Mouse (Mus musculus) olfactory bulb, adult 2 months (tissue): ENCODE measurements around the gene Gse1.

ENCODE experiments used
- CTCF ChIP-seq: fragments of 200-500 bp; IDR thresholded peaks from 2 replicates; pipeline ENCODE4 v1.5.1; 2012; ENCODE audit warnings: low read depth, mild to moderate bottlenecking, low read length, moderate library complexity; ENCODE audit not compliant: insufficient read depth
- POLR2A ChIP-seq: fragments of 200-500 bp; IDR thresholded peaks from 2 replicates; pipeline ENCODE4 v1.6.1; 2012; ENCODE audit warnings: mild to moderate bottlenecking, low read depth, low read length, moderate library complexity; ENCODE audit not compliant: insufficient read depth

DNA sequence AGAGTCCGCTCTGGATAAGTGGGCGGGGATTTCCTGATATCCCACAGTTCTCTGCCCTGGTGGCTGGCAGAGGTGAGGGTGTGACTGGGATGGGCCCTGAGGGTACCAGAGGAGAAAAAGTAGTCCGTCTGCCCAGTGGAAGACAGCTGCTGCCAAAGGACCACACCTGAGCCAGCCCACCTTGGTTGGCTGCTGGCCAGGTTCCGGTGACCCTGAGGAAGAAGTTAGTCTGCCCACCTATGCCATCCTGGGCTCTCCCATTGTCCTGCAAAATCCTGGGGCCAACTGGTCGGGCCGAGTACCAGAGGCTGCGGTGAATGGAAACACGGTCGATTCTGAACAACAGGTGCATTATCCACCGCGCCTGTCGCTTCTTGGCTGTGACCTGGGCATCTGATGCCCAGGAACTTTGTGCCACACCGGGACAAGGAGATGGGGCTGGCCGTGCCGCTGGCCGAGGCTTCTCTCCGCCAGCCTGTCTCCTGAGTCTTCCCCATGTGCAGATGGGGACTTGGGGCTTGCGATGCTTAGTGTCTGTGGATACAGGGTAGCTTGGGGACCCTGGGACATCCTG is 326.3 kb downstream of the Gse1 start:
- TF ChIP-seq CTCF, result no peak
- TF ChIP-seq POLR2A, result no peak
